Mouse (Mus musculus) forebrain, embryonic 16.5 days (tissue): ENCODE measurements around the gene Tead1. TPM values are rescaled to one million over a fixed set of nuclear protein-coding genes. Genes with fewer than 3 reads are reported as not detected.

Experiments used
- ATAC-seq: fragments of 200-750 bp; cut with Nextera tagmentation; 2 replicates; pipeline ENCODE4 v1.8.0; 2017; ENCODE audit warnings: mild to moderate bottlenecking, moderate library complexity
- H3K27ac ChIP-seq: fragments of 300-500 bp; sonication (generic); 2 replicates; pipeline ENCODE4 v1.5.1; 2014; ENCODE audit warnings: low read length, control low read depth
- H3K27me3 ChIP-seq: fragments of 300-500 bp; sonication (generic); replicated peaks from 2 replicates; pipeline ENCODE4 v1.6.1; 2014; ENCODE audit warnings: low read length; ENCODE audit not compliant: control insufficient read depth, insufficient read depth
- H3K36me3 ChIP-seq: fragments of 300-500 bp; sonication (generic); 2 replicates; pipeline ENCODE4 v1.6.1; 2014; ENCODE audit not compliant: control insufficient read depth, insufficient read depth
- H3K4me1 ChIP-seq: fragments of 300-500 bp; sonication (generic); replicated peaks from 2 replicates; pipeline ENCODE4 v1.6.1; 2014; ENCODE audit warnings: low read length; ENCODE audit not compliant: control insufficient read depth, insufficient read depth
- H3K4me2 ChIP-seq: fragments of 300-500 bp; sonication (generic); 2 replicates; pipeline ENCODE4 v1.6.1; 2014; ENCODE audit warnings: mild to moderate bottlenecking, low read length, control low read depth
- H3K4me3 ChIP-seq: fragments of 300-500 bp; sonication (generic); replicated peaks from 2 replicates; pipeline ENCODE4 v1.5.1; 2014; ENCODE audit warnings: mild to moderate bottlenecking, low read length, control low read depth
- H3K9ac ChIP-seq: fragments of 300-500 bp; sonication (generic); replicated peaks from 2 replicates; pipeline ENCODE4 v1.6.1; 2014; ENCODE audit warnings: low read depth, low read length, control low read depth
- H3K9me3 ChIP-seq: fragments of 300-500 bp; sonication (generic); 2 replicates; pipeline ENCODE4 v1.6.1; 2016; ENCODE audit warnings: low read length; ENCODE audit not compliant: control insufficient read depth
- WGBS: fragments of 180-500 bp; shearing (Covaris S2); extraction: QIAGEN DNeasy Blood & Tissue Kit; methylation state at CpG from one replicate; pipeline ENCODE4 v1.1.7; 2014; 5-methylcytosine and 5-hydroxymethylcytosine counted together
- polyA plus RNA-seq: library from polyadenylated mRNA; unstranded; fragments of >200 nt; fragmentation: Nextera tagmentation; extraction: Ambion mirVana; gene quantifications from 2 replicates; pipeline ENCODE4 v1.2.1, GENCODE M21; 2015

Tead1 gene
- polyA plus RNA-seq, 1 experiment from 2014 or later = 17.6 TPM

DNA sequence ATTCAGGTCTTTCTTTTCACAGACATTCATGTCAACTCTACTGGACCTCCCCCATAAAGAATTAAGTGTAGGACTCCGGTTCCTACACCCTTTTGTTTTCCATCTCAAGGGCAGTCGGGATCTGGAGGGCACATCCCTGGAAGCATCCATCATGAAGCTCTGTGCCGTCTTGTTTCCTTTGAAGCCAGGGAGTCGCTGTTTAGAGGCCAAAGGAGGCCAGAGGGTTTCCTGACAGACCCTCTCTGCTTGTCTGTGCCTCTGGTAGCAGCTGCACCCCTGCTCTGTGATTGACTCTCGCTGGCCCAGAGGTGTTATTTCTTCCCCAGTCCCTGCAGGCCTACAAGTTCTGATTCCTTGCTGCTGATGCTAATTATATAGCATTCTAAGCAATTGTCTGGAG is 259.8 kb downstream of the Tead1 start:
- WGBS = 64% methylated on average over 5 of the region's 5 CpGs

DNA sequence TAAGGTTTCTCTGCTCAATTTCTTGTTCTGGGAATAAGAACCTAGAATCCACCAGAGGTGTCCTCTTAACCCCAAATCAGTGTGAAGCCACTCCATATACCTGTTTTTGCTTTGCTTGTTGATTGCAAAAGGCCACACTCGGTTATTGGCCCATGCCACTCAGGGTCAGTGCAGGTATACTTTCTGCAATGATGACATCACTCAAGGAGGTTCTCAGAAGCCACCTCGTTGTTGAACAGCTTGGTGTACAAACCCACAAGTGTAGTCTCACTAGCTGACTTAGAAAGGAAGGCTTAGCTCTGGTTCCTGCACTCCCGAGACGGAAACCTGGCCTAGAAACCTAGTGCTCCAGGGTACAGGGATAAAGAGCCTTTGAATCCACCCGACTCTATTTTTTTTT is 263.4 kb downstream of the Tead1 start:
- Histone ChIP-seq H3K27me3 (no peaks in the 10 kb centered on the region), H3K9me3 (no peaks in the 10 kb centered on the region), H3K4me3 (no peak overlapping the region), H3K9ac (no peak overlapping the region), H3K4me1 (no peaks in the 10 kb centered on the region), H3K27ac (no peak overlapping the region), H3K36me3 (no peaks in the 10 kb centered on the region), H3K4me2 (no peak overlapping the region)
- no peak for ATAC-seq
- WGBS = 83% methylated on average over 5 of the region's 5 CpGs

More for the DNA sequence above, 259.8 kb downstream of the Tead1 start:
- no peaks in the 10 kb centered on the region for H3K27me3 ChIP-seq
- H3K9ac ChIP-seq = no peak overlapping the region
- no peaks in the 10 kb centered on the region for H3K4me1 ChIP-seq
- no peak for ATAC-seq
- no peak overlapping the region for H3K27ac ChIP-seq
- no peaks in the 10 kb centered on the region for H3K9me3 ChIP-seq
- no peaks in the 10 kb centered on the region for H3K36me3 ChIP-seq
- H3K4me3 ChIP-seq = no peak overlapping the region
- H3K4me2 ChIP-seq = no peak overlapping the region

DNA sequence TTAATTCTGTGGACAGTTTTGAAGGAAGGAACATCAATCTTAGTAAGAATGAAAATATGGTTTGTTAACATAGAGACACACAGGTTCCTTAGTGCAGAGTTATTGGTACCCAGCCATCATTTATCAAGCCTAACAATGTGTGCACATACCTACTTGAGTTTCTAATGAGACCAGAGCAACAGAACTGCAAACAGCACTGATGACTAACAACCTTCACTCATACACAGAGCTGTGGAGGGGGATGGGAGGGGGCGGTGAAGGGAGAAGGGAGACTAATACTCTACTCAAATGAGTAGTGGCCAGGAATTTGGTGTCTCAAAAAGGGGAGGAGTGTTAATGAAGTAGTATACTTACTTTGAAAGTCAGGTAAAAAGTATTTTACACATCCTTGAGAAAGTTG is 263.9 kb downstream of the Tead1 start:
- no peak overlapping the region for H3K27ac ChIP-seq
- H3K9me3 ChIP-seq = no peaks in the 10 kb centered on the region
- H3K9ac ChIP-seq = no peak overlapping the region
- H3K27me3 ChIP-seq = no peaks in the 10 kb centered on the region
- H3K4me1 ChIP-seq = no peaks in the 10 kb centered on the region
- no peaks in the 10 kb centered on the region for H3K36me3 ChIP-seq
- no peak overlapping the region for H3K4me3 ChIP-seq
- no peak for ATAC-seq
- H3K4me2 ChIP-seq = no peak overlapping the region
- 85% methylated on average over 1 of the region's 1 CpGs for WGBS

DNA sequence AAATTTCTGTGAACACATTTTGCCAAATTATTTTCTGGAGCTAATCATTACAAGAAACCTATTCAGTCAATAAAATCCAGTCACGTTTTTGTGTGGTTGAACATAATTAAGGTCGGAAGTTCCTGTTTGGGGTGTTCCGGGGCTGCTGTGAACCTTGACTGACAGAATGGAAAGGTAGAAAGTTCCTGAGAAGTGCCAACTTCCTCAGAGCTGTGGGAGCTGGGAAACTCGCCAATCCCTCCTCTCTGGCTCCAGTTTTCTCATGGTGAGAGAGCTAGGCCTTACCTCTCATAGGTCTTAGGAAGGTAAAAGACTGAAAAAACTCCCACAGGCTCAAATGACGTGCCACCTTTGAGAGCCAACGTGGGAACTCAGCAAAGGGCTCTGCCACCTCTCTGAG is 267.6 kb downstream of the Tead1 start:
- ATAC-seq = no peak
- Histone ChIP-seq H3K4me3 (no peak overlapping the region), H3K27me3 (no peaks in the 10 kb centered on the region), H3K36me3 (no peaks in the 10 kb centered on the region), H3K4me2 (no peak overlapping the region), H3K27ac (no peak overlapping the region), H3K9ac (no peak overlapping the region), H3K9me3 (no peaks in the 10 kb centered on the region), H3K4me1 (no peaks in the 10 kb centered on the region)
- WGBS = 50% methylated on average over 6 of the region's 6 CpGs

DNA sequence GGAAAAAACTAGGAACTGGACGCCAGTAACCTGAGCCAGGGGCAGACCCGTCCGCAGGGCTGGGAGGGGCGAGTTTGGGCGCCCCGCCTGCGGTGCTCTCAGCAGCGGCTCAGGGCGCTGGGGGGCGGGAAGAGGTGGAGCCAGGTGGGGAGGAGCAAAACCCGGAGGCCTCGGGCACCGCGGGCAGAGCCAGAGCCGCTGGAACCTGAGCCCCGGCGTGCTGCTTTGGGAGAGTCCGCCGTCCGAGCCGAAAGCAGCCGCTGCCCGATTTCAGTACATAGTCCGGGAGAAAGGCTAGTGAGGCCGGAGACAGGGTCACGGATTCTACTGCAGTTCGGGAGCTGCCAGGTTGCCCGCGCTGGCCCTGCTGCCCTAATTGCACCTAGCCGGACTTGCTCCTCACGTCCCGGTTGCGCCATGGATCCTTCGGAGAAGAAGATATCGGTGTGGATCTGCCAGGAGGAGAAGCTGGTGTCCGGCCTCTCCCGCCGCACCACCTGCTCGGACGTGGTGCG is 274.7 kb downstream of the Tead1 start, which contains the start of gene Rassf10:
Gene Rassf10, plus strand, starts transcription at position 186 of the 515 bp plus-strand sequence.
- under 1% methylated on average over 41 of the region's 41 CpGs for WGBS
- H3K36me3 ChIP-seq = no peaks in the 10 kb centered on the region
- H3K4me1 ChIP-seq = peaks cover 20% of the 10 kb centered on the region
- peaks cover 10% of the 10 kb centered on the region for H3K27me3 ChIP-seq
- peak within 1 kb of the TSS; percentile 91 for H3K4me2 ChIP-seq
- H3K27ac ChIP-seq = no peak within 1 kb of the TSS
- H3K9ac ChIP-seq = peak within 1 kb of the TSS; percentile 47
- peak; percentile 74 for ATAC-seq
- H3K9me3 ChIP-seq = no peaks in the 10 kb centered on the region
- H3K4me3 ChIP-seq = peak within 1 kb of the TSS; percentile 49

DNA sequence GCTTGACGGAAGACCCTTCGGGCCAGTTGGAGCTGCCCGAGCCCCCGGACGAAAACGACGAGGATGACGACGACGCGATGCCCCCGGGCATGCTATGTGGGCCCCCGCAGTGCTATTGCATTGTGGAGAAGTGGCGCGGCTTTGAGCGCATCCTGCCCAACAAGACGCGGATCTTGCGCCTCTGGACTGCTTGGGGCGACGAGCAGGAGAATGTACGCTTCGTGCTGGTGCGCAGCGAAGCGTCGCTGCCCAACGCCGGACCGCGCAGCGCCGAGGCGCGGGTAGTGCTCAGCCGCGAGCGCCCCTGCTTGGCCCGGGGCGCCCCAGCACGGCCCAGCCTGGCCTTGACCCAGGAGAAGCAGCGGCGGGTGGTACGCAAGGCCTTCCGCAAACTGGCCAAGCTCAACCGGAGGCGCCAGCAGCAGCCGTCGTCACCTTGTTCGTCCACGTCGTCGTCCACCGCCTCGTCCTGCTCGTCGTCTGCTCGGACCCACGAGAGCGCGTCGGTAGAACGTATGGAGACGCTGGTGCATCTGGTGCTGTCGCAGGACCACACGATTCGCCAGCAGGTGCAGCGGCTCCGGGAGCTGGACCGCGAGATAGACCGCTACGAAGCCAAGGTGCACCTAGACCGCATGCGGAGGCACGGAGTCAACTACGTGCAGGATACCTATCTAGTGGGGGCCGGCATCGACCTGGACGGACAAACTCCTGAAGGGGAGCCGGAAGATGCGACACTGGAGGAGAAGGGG is 275.4 kb downstream of the Tead1 start:
- Histone ChIP-seq H3K36me3 (no peaks in the 10 kb centered on the region), H3K27ac (no peak overlapping the region), H3K9me3 (no peaks in the 10 kb centered on the region), H3K4me2 (peak overlapping the region; percentile 91), H3K27me3 (peaks cover 10% of the 10 kb centered on the region), H3K4me3 (peak overlapping the region; percentile 49), H3K4me1 (peaks cover 20% of the 10 kb centered on the region), H3K9ac (peak overlapping the region; percentile 47)
- ATAC-seq = peak; percentile 62
- WGBS = under 1% methylated on average over 79 of the region's 82 CpGs

DNA sequence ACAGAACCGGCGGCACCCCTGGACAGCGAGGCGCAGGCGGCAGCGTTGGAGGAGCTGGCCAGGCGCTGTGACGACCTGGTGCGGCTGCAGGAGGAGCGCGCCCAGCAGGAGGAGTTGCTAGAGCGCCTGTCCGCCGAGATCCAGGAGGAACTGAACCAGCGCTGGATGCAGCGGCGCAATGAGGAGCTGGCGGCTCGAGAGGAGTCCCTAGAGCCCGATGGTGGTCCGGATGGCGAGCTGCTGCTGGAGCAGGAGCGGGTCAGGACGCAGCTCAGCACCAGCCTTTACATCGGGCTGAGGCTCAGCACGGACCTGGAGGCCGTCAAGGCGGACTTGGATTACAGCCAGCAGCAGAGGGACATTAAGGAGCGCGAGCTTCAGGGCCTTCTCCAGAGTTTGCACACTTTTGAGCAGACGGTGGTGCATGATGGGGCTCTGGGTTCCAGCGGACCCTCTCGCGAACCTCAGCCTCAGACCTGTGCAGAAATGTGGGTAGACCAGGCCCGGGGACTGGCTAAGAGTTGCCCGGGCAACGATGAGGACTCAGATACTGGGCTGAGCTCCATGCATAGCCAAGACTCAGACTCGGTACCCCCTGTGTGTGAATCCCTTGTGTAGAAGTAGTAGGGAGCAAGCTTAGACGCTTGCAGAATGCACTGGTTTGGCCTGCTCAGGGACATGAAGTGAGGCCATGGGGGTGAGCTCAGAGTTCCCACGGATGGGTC is 276.1 kb downstream of the Tead1 start:
- H3K36me3 ChIP-seq = no peaks in the 10 kb centered on the region
- peak overlapping the region; percentile 91 for H3K4me2 ChIP-seq
- H3K9me3 ChIP-seq = no peaks in the 10 kb centered on the region
- H3K9ac ChIP-seq = peak overlapping the region; percentile 47
- peaks cover 20% of the 10 kb centered on the region for H3K4me1 ChIP-seq
- 3% methylated on average over 40 of the region's 40 CpGs for WGBS
- H3K4me3 ChIP-seq = peak overlapping the region; percentile 49
- peak; percentile 60 for ATAC-seq
- peaks cover 10% of the 10 kb centered on the region for H3K27me3 ChIP-seq
- no peak overlapping the region for H3K27ac ChIP-seq

DNA sequence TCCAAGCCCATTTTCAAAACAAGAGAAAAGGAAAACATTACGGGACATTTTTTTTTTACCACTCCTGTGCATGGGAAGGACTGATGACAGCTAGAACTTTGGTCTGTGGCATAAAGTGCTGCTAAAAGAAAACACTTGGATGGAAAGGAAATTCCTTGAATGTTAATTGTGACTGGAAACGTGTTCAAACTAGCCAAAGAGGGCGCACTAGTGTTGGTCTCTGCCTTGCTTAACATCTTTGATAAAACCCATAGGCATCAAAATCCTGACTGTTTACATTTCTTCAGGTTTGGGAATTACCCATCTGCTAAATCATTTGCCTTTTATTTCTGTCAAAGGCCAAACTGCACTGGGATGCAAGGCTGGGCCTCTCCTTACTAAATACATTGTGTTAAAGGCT is 276.8 kb downstream of the Tead1 start:
- no peak for ATAC-seq
- Histone ChIP-seq H3K9ac (no peak overlapping the region), H3K4me3 (no peak overlapping the region), H3K4me2 (peak overlapping the region; percentile 3; the same call in 1 of the 2 replicates), H3K36me3 (no peaks in the 10 kb centered on the region), H3K27me3 (peaks cover 10% of the 10 kb centered on the region), H3K27ac (no peak overlapping the region), H3K9me3 (no peaks in the 10 kb centered on the region), H3K4me1 (peaks cover 20% of the 10 kb centered on the region)
- 36% methylated on average over 3 of the region's 3 CpGs for WGBS
